Mouse (Mus musculus) liver, embryonic 14.5 days (tissue): Measurements from ENCODE around the gene Irf4.

Experiments used
- CTCF ChIP-seq: IDR thresholded peaks from 2 replicates; pipeline ENCODE4 v1.5.1; 2016; ENCODE audit warnings: antibody characterized with exemption, low read depth, control low read depth
- EP300 ChIP-seq: IDR thresholded peaks from 2 replicates; pipeline ENCODE4 v1.6.1; 2016; ENCODE audit warnings: antibody characterized with exemption, low read depth

- no peak for TF ChIP-seq CTCF
- TF ChIP-seq EP300 = no peak
Measured at GRCm38 (mm10) chr13:30752581-30753187, 3.7 kb downstream of the Irf4 start.
